Mouse (Mus musculus) gastrocnemius, postnatal 25 days (tissue): ENCODE data around the gene Zfp266. TPM values are rescaled to one million over a fixed set of nuclear protein-coding genes. Genes with fewer than 3 reads are reported as not detected.
A peak's percentile ranks its signal among the peaks of the same experiment; 100 is the strongest.
"Not testable (repeated sequence)": the region's sequence is repeated elsewhere in the genome, so short reads cannot be mapped to it uniquely, and the experiment has no call there.

Experiments used
- DNase-seq: peaks from one replicate; pipeline ENCODE4 v3.0.0; 2022
- long read RNA-seq, 2 experiments: library from polyadenylated mRNA; stranded (forward); transcript quantifications; one replicate each; pipeline ENCODE4 v2.0.0; 2021
- total RNA-seq, 2 experiments: library from RNA; stranded (reverse); gene quantifications; 1 replicate in 1 of 2; 2 replicates in 1 of 2; pipeline ENCODE4 v1.2.3; 2021

The Zfp266 gene
- 10 to 100 TPM; 14.2 to 14.7 TPM for total RNA-seq
- long read RNA-seq, experiment 1, partial matches to known transcripts, result 1 of 7 reads
- long read RNA-seq, experiment 1, other reads (novel, unspliced or antisense), result 6 of 7 reads
- long read RNA-seq, experiment 2, full-length matches to known transcripts, result 1 of 3 reads
- long read RNA-seq, experiment 2, partial matches to known transcripts, result 0 of 3 reads
- long read RNA-seq, experiment 2, other reads (novel, unspliced or antisense), result 2 of 3 reads

DNA sequence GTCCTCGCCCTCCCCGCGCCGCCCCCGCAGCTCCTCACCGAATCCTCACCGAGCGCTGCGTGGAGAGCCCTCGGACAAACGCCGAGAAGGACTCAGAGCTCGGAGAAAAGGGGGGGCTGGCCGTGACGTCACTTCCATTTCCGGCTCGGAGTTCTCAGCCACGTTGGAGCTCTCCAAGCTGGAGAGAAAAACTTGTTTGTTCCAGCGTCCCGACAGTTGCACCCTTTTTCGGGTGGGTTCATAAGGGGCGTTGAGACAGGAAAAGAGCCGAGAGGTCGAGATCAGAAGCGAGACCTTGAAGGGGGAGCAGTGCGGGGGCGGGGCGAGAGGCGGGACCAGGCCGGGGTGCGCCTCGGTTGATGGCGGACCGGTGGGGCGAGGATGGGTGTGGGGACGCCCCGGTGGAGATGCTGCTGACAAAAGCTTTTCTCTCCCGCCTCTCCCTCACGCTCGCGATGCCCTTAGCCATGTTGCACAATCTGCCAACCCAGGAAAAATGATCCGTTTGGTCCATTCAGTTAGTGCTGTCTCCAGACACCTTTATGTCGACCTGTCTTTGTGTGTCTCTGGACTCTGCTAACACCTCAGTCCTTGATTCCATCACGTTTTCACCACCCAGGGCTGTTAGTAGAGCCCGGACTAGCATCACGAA is at the start of gene Zfp266:
Gene Zfp266 (minus strand): TSS at position 112 of the 652 bp plus-strand sequence.
- DNase-seq, result peak; percentile 87

DNA sequence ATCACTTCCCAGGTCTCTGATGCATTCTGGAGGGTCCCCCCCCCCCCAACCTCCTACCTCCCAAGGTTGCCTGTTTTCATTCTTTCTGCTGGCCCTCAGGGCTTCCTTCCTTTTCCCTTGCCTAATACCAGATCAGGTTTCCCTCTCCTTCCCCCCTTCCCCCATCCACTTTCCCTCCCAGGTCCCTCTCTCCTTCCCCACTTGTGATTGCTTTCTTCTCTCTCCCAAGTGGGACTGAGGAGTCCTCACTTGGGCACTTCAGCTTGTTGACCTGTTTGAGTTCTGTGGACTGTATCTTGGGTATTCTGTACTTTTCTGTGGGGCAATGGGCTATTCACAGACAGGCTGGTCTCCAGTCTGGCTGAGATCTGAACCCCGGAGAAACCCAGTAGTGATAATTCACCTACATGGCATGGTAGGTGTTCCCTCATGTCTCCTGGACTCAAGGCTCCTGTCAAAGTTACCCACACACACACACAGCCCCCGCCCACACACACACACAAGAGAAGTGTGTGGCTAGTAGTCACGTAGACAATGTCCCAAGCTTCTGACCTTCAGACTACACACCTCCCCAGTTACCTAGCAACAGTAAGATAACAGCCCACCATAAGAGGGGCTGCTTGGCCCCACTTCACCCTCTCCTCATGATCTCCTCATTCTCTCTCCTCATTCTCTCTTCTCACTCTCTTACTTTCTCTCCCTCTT is 44.3 kb upstream of the Zfp266 start:
- not testable (repeated sequence) for DNase-seq

DNA sequence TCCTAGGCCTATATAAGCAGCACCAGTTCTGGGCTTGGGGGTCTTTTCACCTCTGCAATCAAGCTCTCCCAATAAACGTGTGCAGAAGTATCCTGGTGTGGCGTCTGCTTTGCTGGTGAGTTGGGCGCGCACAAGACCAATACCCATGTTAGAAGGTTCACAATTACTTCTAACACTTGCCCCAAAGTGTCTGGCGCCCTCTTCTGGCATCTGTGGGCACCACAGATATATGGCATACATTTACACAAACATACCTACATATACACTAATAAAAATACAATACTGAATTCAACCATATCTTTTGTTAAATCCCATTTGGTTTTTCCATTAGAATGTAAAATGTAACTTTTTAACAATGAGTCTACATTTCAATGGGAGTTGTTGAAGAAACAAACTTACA is 41.0 kb upstream of the Zfp266 start:
- DNase-seq, result no peak

DNA sequence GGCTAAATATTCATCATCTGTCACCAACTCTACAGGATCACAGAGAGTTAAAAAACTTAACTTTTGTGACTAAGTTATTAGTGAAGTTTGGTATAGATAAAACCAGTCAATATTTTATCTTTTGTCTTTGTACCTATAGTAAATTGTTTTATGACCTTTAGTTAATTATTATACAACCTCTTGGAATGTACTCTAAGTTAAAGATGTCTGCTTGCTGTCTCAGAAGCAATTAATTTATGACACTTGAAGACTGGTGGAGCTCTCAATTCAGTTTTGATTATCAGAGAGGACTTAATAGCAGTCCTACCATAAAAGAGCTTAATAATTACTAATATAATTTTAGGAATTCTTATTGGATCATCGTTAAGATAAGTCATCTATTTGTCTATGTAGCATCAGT is 31.5 kb upstream of the Zfp266 start:
- no peak for DNase-seq

DNA sequence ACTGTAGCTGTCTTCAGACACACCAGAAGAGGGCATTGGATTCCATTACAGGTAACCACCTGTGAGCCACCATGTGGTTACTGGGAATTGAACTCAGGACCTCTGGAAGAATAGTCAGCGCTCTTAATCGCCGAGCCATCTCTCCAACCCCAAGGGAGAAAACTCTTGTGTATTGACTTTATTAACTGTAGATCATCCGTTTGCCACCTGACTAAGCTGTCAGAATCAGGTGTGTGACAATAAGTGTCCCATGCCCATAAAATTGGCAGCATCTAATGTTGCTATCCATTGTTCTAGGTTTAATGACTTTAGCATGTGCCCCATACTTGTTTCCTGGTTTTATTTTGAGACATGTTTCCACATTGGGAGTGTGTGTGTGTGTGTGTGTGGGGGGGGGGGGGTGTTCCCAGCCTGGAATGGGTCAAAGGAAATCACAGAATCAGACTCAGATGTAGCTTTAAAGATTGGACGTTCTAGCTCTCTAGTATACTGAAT is 30.6 kb upstream of the Zfp266 start:
- no peak for DNase-seq

DNA sequence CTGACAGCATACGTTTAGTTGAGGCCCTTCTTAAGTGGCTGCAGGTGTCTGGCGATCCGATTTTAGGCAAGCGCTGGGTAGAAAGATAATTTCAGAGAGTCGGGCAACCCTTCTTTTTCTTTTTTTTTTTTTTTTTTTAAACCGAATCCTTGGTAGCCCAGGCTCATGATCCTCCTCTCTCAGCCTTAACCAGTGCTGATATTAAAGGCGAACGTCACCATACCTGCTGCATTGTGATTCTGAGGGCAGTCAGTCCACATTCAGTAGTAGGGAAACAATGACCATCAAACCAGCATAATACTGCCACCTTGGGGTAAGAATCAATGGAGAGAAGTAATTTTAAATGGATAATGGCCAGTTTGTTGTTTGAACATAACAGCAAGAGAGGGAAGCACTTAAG is 23.9 kb upstream of the Zfp266 start:
- DNase-seq, result no peak

DNA sequence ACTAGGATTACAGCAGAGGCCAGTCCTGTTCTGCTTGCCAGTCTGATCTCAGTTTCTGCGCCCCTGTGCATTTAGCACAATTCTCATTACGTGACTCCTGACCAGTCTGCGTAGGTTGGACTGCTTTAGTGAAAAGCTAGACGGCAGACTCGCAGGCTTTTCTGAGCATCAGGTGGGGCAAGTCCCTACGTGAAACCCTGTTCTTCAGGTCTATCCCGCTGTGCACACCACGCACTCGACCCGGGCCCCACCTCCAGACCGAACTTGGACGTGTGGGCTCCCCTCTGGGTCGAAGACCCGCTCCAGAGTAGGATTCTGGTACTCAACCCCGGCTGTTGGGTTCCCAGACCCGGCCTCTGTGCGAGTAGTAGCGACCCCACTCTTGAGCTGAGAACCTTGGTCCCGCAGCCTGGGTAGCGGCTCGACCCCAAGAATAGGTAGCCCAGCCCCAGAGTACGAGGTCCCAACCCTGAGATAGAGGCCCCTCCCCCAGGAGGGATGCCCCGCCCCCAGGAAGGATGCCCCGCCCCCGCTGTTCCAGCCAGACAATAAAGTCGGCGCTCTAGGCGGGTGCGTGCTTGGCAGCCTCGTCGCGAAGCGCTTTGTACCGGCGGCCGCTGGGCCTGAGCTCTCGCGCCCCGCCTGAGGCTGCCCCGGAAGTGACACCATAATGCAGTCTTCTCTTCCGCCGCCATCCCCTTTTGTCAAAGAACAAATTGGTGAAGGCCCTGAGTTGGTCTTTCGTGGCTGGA is 23.0 kb upstream of the Zfp266 start:
- peak; percentile 88 for DNase-seq

DNA sequence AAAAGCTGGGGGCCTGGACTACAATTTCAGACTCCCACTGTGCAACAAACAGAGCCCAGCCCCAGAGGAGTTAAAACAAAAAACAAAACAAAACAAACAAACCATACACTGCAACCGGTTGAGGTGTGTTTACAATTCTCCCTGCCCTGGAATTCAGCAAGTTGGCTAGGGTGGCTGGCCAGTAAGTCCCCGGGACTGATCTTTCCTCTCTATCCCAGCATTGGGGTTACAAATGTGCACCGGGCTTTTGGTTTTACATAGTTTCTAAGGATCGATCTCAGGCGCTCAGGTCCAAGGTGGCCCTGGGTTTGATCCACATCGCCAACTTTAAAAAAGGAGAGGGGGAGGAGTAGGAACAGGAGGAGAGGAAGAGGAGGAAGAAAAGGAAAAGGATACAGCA is 22.3 kb upstream of the Zfp266 start:
- no peak for DNase-seq

DNA sequence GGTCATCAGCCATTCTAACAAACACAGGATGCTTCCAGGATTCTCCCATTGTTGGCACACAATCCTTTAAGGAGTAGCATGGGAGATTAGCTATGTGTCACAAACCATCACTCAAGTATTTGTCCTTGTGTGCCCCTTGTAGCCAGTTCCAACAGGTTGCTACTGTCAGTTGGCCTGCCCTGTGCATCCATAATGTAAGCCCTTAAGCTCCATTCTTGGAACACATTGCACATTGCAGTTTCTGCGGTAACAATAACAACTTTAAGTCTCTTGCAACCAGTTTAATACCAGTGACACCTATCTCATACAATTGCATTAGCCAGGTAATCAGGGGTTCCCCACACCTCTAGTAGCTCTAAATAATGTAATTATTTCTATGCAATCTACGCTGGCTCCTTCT is 15.4 kb upstream of the Zfp266 start:
- no peak for DNase-seq

DNA sequence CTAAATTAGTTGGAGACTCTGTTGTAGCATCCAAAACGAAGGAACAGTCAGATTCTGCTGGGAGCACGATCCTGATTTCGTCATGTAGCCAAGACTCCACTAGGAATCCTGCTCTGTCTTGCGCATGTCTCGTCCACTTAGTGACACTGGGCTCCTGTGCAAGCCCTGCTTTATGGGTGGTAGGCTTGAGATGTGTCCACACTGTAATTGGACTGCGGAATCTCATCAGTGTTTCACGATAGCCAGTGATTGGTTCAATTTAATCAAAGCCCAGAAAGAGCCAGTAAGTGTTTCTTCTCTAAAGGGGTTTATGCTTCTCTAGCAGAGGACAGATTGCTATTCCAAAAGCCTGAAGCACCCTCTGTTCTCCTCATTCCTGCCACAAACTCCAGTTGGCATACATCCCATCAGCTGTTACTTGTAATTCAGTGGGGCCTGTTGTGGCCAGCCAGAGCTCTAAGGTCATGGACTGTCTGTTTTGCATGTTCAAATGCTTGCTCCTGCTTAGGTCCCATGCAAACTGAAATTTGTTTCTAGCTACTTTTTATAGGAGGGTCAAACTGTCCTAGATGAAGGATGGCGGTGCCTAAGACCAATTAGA is 13.2 kb upstream of the Zfp266 start:
- DNase-seq, result no peak

DNA sequence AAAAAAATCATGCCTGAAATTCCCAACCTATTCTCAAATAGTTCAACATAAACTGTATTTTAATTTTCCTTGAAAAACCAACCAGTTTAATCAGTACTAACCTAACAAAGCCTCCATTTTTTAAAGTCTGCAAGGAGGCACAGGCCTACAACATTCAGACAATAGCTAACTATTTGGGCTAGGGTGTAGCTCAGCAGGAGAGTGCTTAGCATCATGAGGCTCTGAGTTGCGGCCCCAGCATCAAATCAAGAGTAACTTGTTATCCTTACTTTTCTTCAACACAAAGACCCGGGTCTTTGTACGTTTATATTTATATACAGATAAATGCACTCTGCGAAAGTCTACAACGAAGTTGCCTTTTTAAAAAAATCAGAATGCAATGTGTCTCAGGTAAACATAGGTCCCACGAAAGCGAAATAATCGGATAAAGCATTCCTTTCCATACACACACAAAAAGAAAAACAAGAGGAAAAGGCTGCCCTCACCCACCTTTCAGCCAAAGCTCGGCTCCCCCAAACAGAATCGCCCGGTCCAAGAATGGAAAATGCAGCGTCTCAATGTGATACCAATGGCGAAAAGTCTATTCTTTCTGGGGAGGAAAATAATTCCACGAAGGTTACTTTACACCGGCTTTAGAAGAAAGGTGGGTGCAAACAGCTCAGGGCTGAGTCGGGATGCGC is 546 bp downstream of the Zfp266 start:
- DNase-seq, result no peak

DNA sequence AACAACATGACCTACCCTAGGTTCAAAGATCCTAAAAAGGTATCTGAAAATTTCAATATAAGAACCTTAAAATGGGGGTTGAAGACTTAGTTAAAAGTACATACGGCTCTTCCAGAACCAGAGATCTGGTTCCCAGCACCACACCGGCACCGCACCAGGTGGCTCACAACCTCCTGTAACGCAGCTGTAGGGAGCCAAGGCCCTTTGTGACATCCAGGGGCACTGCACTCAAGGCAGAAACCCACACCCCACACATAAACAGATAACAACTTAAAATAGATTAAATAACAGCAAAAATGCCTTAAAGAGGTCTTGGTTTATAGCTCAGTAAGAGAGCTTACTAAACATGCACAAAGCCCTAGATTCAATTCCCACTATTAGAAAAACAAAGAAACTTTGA is 1.3 kb downstream of the Zfp266 start:
- no peak for DNase-seq

DNA sequence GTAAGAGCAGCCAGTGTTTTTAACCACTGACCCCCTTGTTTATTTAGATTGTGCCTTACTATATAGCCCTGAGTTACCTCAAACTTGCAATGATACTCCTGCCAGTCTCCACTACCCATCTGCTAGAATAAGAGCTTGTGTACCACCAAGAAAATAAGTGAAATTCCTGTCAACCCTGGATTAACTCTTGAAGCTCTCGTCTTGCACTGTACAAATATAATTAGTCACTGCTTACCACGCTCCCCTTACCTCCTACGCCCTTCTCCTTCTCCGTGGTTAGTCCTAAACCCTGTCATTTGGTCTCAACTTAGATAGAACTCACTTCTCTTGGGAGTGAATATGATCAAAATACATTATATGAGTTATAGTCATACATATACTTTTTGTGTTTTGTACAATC is 2.5 kb downstream of the Zfp266 start:
- no peak for DNase-seq

DNA sequence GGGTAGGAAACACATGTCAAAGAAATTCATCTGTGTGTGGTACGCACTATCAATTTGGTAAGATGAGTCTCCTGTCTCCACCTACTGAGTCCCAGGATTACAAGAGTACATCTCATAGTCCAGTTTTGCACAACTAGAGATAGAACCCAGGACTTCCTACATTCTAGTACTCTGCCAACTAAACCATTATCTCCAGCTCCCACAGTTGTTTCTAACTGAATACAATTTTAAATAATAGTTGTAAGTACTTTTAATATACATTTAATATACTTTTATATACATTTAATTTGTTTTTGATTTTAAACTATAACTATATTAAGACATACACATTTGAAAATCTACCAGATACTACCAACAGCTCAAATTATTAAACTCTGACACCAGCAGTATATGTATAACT is 3.5 kb downstream of the Zfp266 start:
- no peak for DNase-seq

DNA sequence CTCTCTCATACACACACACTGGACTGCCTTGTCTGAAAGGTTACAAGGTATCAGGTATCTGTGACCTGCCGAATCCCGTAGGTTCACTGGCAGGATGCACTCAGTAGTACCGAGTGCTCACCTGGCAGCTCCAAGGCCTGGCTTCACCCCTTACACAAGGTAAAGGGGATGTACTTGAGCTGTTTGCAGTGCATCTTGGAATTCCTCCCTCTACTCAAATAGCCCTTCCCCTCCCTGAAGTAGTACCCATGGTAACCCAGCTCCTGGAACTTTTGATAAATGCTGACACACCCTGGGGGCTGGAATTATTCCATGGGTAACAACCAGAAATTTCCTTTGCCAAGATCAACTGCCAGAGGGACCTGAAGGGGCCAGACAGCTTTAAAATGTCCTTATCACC is 7.2 kb downstream of the Zfp266 start:
- no peak for DNase-seq

DNA sequence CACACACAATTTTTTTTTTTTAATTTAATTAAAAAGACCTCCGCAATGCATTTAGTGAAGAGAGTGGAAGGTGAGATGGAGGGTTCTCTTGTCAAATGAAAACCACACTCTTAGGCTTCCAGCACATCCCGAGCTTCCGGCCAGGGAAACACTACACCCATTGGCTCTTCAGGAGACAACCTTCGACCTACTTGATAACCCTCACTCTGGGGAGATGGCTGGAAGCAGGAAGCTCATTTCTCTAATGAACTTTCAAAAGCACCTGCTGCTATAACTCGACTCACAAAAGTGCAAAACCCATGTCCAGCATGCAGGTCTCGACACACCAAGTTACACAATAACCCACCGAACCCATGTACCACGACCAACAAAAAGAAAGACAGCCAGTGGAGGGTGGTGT is 8.5 kb downstream of the Zfp266 start:
- DNase-seq, result no peak

DNA sequence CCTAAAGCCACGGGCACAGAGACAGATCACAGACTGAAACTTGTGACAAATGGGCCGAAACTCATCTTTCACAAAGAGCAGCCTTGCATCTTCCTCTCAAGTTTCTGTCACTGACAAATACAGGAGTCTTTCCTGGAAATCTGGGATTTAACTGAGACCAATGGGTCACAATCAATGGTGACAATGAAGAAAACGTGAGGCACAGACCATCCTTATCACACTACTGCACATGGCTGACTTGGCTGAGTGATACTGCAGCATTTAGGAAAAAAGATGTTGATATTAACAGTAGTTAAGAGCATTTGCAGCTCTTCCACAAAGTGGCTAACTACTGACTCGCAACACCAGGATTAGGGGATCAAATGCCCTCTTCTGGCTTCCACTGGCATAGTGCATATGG is 9.6 kb downstream of the Zfp266 start:
- DNase-seq, result no peak

DNA sequence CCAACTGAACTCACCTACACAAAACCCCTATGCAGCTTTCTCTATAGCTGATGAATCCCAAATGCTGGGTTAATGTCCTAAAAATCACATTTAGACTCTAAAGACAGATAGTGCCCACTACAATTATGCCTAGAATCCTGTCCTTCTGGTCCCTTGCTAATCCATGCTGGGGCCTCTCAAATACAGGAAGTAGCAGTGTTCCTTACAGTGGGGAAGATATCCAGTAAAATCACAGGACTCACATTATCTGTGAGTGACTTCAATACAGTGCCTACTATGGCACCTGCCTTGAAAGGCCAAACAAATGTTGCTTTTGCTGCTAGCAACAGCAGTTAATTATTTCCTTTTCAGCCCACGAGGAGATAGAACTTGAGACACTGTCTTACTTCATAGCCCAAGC is 10.9 kb downstream of the Zfp266 start:
- no peak for DNase-seq

DNA sequence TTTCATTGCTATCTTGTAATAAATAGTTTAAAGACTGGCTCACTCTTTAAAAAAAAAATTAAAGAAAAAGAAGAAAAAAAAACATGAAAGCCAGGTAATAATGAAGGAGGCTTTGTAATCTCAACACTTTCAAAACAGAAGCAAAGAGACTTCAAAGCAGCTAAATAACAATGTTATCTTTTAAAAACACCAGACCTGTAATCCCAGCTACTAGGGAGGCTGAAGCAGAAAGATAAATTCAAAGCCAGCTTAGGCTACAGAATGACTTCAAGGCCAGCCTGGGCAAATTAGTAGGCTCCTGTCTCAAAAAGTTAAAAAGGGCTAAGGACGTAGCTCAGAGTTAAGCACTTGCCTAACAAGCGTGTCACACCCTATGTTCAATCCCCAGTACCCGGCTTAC is 11.5 kb downstream of the Zfp266 start:
- DNase-seq, result no peak

DNA sequence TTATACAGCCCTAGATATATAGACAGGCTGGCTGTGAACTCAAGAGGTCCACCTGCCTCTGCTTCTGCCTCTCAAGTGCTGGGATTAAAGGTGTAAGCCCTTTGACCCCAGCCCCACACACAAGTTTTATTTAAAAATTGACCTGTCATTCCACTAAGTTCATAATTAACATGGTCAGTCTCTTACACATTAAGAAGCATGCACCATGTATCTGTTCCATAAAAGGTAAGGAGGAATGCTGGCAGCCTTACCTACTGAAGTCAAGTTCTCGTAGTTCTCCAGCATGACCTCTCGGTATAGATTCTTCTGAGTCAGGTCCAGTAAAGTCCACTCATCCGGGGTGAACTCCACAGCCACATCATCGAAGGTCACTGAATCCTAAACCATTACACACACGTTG is 16.4 kb downstream of the Zfp266 start:
- DNase-seq, result no peak

DNA sequence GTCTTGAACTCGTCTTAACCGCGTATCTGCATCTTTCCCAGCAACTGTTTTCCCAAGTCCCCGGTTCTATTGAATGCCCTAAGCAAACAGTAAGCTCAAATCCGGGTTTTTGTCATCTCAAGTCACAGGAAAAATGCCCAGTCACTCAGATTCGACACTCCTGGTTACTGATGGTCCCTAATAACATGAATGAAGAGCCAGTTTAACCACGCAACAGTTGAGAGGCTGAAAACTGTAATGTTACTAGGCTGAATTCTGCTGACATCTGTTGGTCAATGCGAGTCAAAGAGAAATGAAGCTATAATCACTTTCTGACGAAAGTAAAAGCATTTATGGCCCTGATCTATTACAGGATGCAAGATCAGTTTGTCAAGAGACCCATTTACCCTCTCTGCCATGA is 27.9 kb downstream of the Zfp266 start:
- no peak for DNase-seq
